Comparison of ENCODE assay signal across 23 mouse cellular contexts in genomic region chr3:155030200-155030599, GRCm38 (mm10). TPM values are rescaled to one million over a fixed set of nuclear protein-coding genes. Genes with fewer than 3 reads are reported as not detected.
DNase-seq lines count a peak whose midpoint lies in the region; ATAC-seq lines count a peak whose summit lies in the region.
"Had no signal": no experiment of that assay in that cellular context is flagged by ENCODE, and none has a peak within 500 bp of the region (broad histone marks: within the 10 kb centered on the region; RNA-seq: fewer than 3 reads in every experiment).

No protein-coding gene starts in this region.

- peak; percentile 7 for DNase-seq in forebrain, embryonic 14.5 days (ENCODE audit: low spot score)
- DNase-seq in layer of hippocampus, postnatal 14 days (ENCODE audit: low spot score in 2 of 2) = peak; percentile 4 to 36
- peak; percentile 23 to 64 for DNase-seq in right cerebral cortex, postnatal 10 days (ENCODE audit: low spot score in 2 of 2)
- no peak for DNase-seq in gastrocnemius, postnatal 4 days (ENCODE audit: low spot score in 2 of 2)
- DNase-seq in testis, postnatal 10 days (ENCODE audit: low spot score) = no peak
- DNase-seq: adrenal gland, adult 2 months; cerebellum, adult 11-12 months; cerebellum, postnatal 36 days; heart, adult 18-20 months; liver, embryonic 13.5 days had no signal

- H3K27ac ChIP-seq in forebrain, embryonic 14.5 days (ENCODE audit: low read depth, low read length) = no peak overlapping the region
- no peak overlapping the region for H3K27ac ChIP-seq in forebrain, embryonic 12.5 days
- H3K27ac ChIP-seq in forebrain, embryonic 16.5 days (ENCODE audit: low read length) = no peak overlapping the region
- H3K27ac ChIP-seq: hindbrain, embryonic 12.5 days; kidney, embryonic 15.5 days; limb, embryonic 12.5 days; liver, embryonic 13.5 days; midbrain, embryonic 13.5 days; neural tube, embryonic 15.5 days; stomach, postnatal 0 days had no signal

- no peaks in the 10 kb centered on the region for H3K27me3 ChIP-seq in forebrain, embryonic 14.5 days (replicated peaks; ENCODE audit: control insufficient read depth, insufficient read depth, low read length)
- no peaks in the 10 kb centered on the region for H3K27me3 ChIP-seq in forebrain, embryonic 12.5 days
- no peaks in the 10 kb centered on the region for H3K27me3 ChIP-seq in forebrain, embryonic 16.5 days (replicated peaks; ENCODE audit: control insufficient read depth, insufficient read depth, low read length)
- H3K27me3 ChIP-seq: CH12.LX; hindbrain, embryonic 12.5 days; kidney, embryonic 15.5 days; limb, embryonic 12.5 days; liver, embryonic 13.5 days; midbrain, embryonic 13.5 days; neural tube, embryonic 15.5 days had no signal

- H3K9ac ChIP-seq in forebrain, embryonic 14.5 days (ENCODE audit: low read length) = no peak overlapping the region
- H3K9ac ChIP-seq in forebrain, embryonic 12.5 days = no peak overlapping the region
- no peak overlapping the region for H3K9ac ChIP-seq in forebrain, embryonic 16.5 days (replicated peaks; ENCODE audit: low read depth, low read length)
- H3K9ac ChIP-seq: hindbrain, embryonic 12.5 days; kidney, embryonic 15.5 days; limb, embryonic 12.5 days; liver, embryonic 13.5 days; midbrain, embryonic 13.5 days; neural tube, embryonic 15.5 days had no signal

- H3K36me3 ChIP-seq in forebrain, embryonic 14.5 days (ENCODE audit: control insufficient read depth, insufficient read depth, low read length) = no peaks in the 10 kb centered on the region
- no peaks in the 10 kb centered on the region for H3K36me3 ChIP-seq in forebrain, embryonic 12.5 days (replicated peaks)
- H3K36me3 ChIP-seq in forebrain, embryonic 16.5 days (ENCODE audit: control insufficient read depth, insufficient read depth) = no peaks in the 10 kb centered on the region
- H3K36me3 ChIP-seq: hindbrain, embryonic 12.5 days; kidney, embryonic 15.5 days; limb, embryonic 12.5 days; liver, embryonic 13.5 days; midbrain, embryonic 13.5 days; neural tube, embryonic 15.5 days had no signal

- WGBS in forebrain, embryonic 14.5 days = 89% methylated on average over 9 of the region's 9 CpGs
- 95% methylated on average over 9 of the region's 9 CpGs for WGBS in forebrain, embryonic 12.5 days
- 82% methylated on average over 9 of the region's 9 CpGs for WGBS in forebrain, embryonic 16.5 days

- no peak overlapping the region for H3K4me3 ChIP-seq in forebrain, embryonic 14.5 days (ENCODE audit: low read depth, low read length)
- no peak overlapping the region for H3K4me3 ChIP-seq in forebrain, embryonic 12.5 days (replicated peaks)
- no peak overlapping the region for H3K4me3 ChIP-seq in forebrain, embryonic 16.5 days (replicated peaks; ENCODE audit: low read length)
- H3K4me3 ChIP-seq: hindbrain, embryonic 12.5 days; kidney, embryonic 15.5 days; limb, embryonic 12.5 days; liver, embryonic 13.5 days; midbrain, embryonic 13.5 days; neural tube, embryonic 15.5 days had no signal

- 0 out of 2 replicates have a peak, but pooled peaks cover 2% of the 10 kb centered on the region for H3K4me1 ChIP-seq in forebrain, embryonic 14.5 days (ENCODE audit: control insufficient read depth, insufficient read depth, low read length)
- peaks cover 6% of the 10 kb centered on the region; the same call in 1 of the 2 replicates for H3K4me1 ChIP-seq in forebrain, embryonic 12.5 days
- no peaks in the 10 kb centered on the region for H3K4me1 ChIP-seq in forebrain, embryonic 16.5 days (replicated peaks; ENCODE audit: control insufficient read depth, insufficient read depth, low read length)
- H3K4me1 ChIP-seq: hindbrain, embryonic 12.5 days; kidney, embryonic 15.5 days; liver, embryonic 13.5 days; neural tube, embryonic 15.5 days had no signal

- ATAC-seq in forebrain, embryonic 14.5 days = no peak
- ATAC-seq in forebrain, embryonic 12.5 days (ENCODE audit: low FRiP score) = no peak
- peak; percentile 74 for ATAC-seq in forebrain, embryonic 16.5 days
- ATAC-seq in CD4-positive, CD25-positive, alpha-beta regulatory T cell, adult 4 months = no peak
- ATAC-seq: midbrain, embryonic 13.5 days had no signal

- H3K9me3 ChIP-seq in forebrain, embryonic 14.5 days (replicated peaks; ENCODE audit: control insufficient read depth, low read length) = no peaks in the 10 kb centered on the region
- no peaks in the 10 kb centered on the region for H3K9me3 ChIP-seq in forebrain, embryonic 12.5 days
- no peaks in the 10 kb centered on the region for H3K9me3 ChIP-seq in forebrain, embryonic 16.5 days (ENCODE audit: control insufficient read depth, low read length)
- H3K9me3 ChIP-seq: hindbrain, embryonic 12.5 days; kidney, embryonic 15.5 days; limb, embryonic 12.5 days; liver, embryonic 13.5 days; midbrain, embryonic 13.5 days; neural tube, embryonic 15.5 days had no signal

- H3K4me2 ChIP-seq in forebrain, embryonic 14.5 days (ENCODE audit: low read length) = no peak overlapping the region
- H3K4me2 ChIP-seq in forebrain, embryonic 12.5 days = no peak overlapping the region
- H3K4me2 ChIP-seq in forebrain, embryonic 16.5 days (ENCODE audit: low read length) = no peak overlapping the region
- H3K4me2 ChIP-seq: hindbrain, embryonic 12.5 days; kidney, embryonic 15.5 days; limb, embryonic 12.5 days; liver, embryonic 13.5 days; midbrain, embryonic 13.5 days; neural tube, embryonic 15.5 days had no signal

RNA-seq across cellular contexts. Expression of gene Tnni3k, which starts 25.0 kb away (rescaled TPM):
- polyA plus RNA-seq in forebrain, embryonic 14.5 days (2014; fragmentation: Nextera tagmentation; extraction: Ambion mirVana) = 0.10 and 0.16 TPM in 2 replicates
- 0.10 TPM in 1 of 2 replicates, not detected in the other for polyA plus RNA-seq in forebrain, embryonic 12.5 days (2016; fragmentation: Nextera tagmentation; extraction: Ambion mirVana)
- polyA plus RNA-seq in forebrain, embryonic 16.5 days (2015; fragmentation: Nextera tagmentation; extraction: Ambion mirVana) = 0.11 and 0.22 TPM in 2 replicates
- total RNA-seq in layer of hippocampus, postnatal 14 days (2021) = under 1 TPM; 0.31 to 0.32 TPM
- total RNA-seq in gastrocnemius, postnatal 4 days (2021) = not detected
- under 1 TPM in 1 of 2 experiments, not detected in 1; 0.61 TPM for polyA plus RNA-seq in CD4-positive, CD25-positive, alpha-beta regulatory T cell, adult 4 months (2017; shearing (Covaris generic))
- total RNA-seq: adrenal gland, adult 2 months; megakaryocyte progenitor cell, adult 5-6 weeks had no signal
- polyA plus RNA-seq: adrenal gland, adult 2 months; intestine, embryonic 14.5 days; kidney, embryonic 15.5 days; limb, embryonic 12.5 days; liver, embryonic 13.5 days; urinary bladder, adult 2 months had no signal

Comparison
In these comparisons a context has a peak if more than half of its experiments do, and no peak if none do; other contexts are left out.
1. DNase-seq: peak in forebrain, embryonic 14.5 days (single experiment), layer of hippocampus, postnatal 14 days (2 of 2) and right cerebral cortex, postnatal 10 days (2 of 2); none in gastrocnemius, postnatal 4 days (0 of 2) and testis, postnatal 10 days (single experiment).